Mouse (Mus musculus) stomach, embryonic 14.5 days (tissue): Measurements from ENCODE around the gene Fyn. TPM values are rescaled to one million over a fixed set of nuclear protein-coding genes. Genes with fewer than 3 reads are reported as not detected.

Source experiments
- ATAC-seq: fragments of 200-750 bp; cut with Nextera tagmentation; 2 replicates; pipeline ENCODE4 v1.8.0; 2017; ENCODE audit warnings: low read depth, moderate TSS enrichment; ENCODE audit not compliant: insufficient number of reproducible peaks, insufficient read depth, low FRiP score
- H3K27ac ChIP-seq: fragments of 300-500 bp; sonication (generic); 2 replicates; pipeline ENCODE4 v1.5.1; 2014; ENCODE audit warnings: mild to moderate bottlenecking, low read length, moderate library complexity, mixed read lengths
- H3K27me3 ChIP-seq: fragments of 300-500 bp; sonication (generic); 2 replicates; pipeline ENCODE4 v1.6.1; 2014; ENCODE audit warnings: low read length, control low read depth, mixed read lengths; ENCODE audit not compliant: control insufficient read depth, insufficient read depth
- H3K36me3 ChIP-seq: fragments of 300-500 bp; sonication (generic); 2 replicates; pipeline ENCODE4 v1.6.1; 2014; ENCODE audit warnings: mild to moderate bottlenecking, control low read depth, low read length, moderate library complexity, mixed read lengths; ENCODE audit not compliant: control insufficient read depth, insufficient read depth
- H3K4me1 ChIP-seq: fragments of 300-500 bp; sonication (generic); 2 replicates; pipeline ENCODE4 v1.6.1; 2014; ENCODE audit warnings: low read length, control low read depth, mixed read lengths; ENCODE audit not compliant: control insufficient read depth, insufficient read depth
- H3K4me2 ChIP-seq: fragments of 300-500 bp; sonication (generic); replicated peaks from 2 replicates; pipeline ENCODE4 v1.6.1; 2014; ENCODE audit warnings: low read depth, low read length, control low read depth
- H3K4me3 ChIP-seq: fragments of 300-500 bp; sonication (generic); 2 replicates; pipeline ENCODE4 v1.5.1; 2014; ENCODE audit warnings: low read depth, low read length, control low read depth
- H3K9ac ChIP-seq: fragments of 300-500 bp; sonication (generic); replicated peaks from 2 replicates; pipeline ENCODE4 v1.6.1; 2014; ENCODE audit warnings: low read depth, mild to moderate bottlenecking, control low read depth, low read length, moderate library complexity, mixed read lengths
- H3K9me3 ChIP-seq: fragments of 300-500 bp; sonication (generic); 2 replicates; pipeline ENCODE4 v1.6.1; 2016; ENCODE audit warnings: low read depth, low read length, control low read depth; ENCODE audit not compliant: control insufficient read depth
- WGBS: fragments of 180-500 bp; shearing (Covaris S2); extraction: QIAGEN DNeasy Blood & Tissue Kit; methylation state at CpG from one replicate; pipeline ENCODE4 v1.1.7; 2014; 5-methylcytosine and 5-hydroxymethylcytosine counted together
- polyA plus RNA-seq: library from polyadenylated mRNA; unstranded; fragments of >200 nt; fragmentation: Nextera tagmentation; extraction: Ambion mirVana; gene quantifications from 2 replicates; pipeline ENCODE4 v1.2.1, GENCODE M21; 2014

The Fyn gene
- polyA plus RNA-seq, 1 experiment from 2014 or later: 32.3 TPM

DNA sequence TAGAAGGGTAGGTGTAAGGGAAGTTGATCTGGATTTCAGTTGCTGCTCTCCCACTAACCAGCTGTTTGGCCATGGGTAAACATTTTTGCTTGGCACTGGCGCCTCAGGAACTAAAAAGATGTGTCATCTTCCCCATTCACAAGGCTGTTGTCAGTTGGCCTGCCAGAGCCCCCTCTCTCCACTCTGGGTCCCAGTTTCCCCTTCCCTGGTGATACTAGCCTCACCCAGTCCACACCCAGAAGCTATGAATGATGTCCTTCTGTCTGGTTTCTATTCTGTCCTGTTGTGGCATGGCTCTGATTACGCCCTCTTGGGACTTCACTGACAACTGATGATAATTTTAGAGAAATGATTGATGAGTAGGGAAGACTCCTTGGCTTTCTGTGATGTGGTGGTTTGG lies 38.9 kb downstream of the Fyn start:
- H3K36me3 ChIP-seq: no peaks in the 10 kb centered on the region; the same call in 1 of the 2 replicates
- 95% methylated on average over 2 of the region's 2 CpGs for WGBS
- H3K4me2 ChIP-seq: no peak overlapping the region
- peaks cover 2% of the 10 kb centered on the region; the same call in 1 of the 2 replicates for H3K4me1 ChIP-seq
- no peaks in the 10 kb centered on the region for H3K27me3 ChIP-seq
- no peak overlapping the region for H3K9ac ChIP-seq
- no peak overlapping the region for H3K27ac ChIP-seq
- H3K4me3 ChIP-seq: no peak overlapping the region
- no peak for ATAC-seq
- H3K9me3 ChIP-seq: no peaks in the 10 kb centered on the region

DNA sequence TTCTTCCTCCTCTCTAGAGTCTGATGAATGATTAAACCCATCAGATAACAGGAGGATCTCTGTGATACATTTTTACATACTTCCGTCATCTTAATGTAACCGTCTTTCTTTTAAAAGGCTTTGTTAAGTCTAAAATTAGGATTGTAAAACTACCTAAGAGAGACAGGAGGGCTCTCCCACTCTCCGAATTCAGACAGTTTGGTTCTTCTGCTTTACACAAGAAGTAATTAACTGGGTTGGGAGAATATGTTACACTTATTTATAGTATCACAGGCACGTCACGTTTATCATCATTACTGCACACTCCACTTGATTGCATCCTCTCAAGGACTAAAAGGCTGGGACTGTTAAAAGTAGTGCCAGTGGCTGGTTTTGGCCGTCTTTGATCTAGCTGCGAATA lies 40.9 kb downstream of the Fyn start:
- Histone ChIP-seq H3K27ac (no peak overlapping the region), H3K4me3 (no peak overlapping the region), H3K4me1 (peaks cover 2% of the 10 kb centered on the region; the same call in 1 of the 2 replicates), H3K4me2 (no peak overlapping the region), H3K9me3 (no peaks in the 10 kb centered on the region), H3K27me3 (no peaks in the 10 kb centered on the region), H3K9ac (no peak overlapping the region), H3K36me3 (no peaks in the 10 kb centered on the region)
- ATAC-seq: no peak
- WGBS: 55% methylated on average over 7 of the region's 7 CpGs

DNA sequence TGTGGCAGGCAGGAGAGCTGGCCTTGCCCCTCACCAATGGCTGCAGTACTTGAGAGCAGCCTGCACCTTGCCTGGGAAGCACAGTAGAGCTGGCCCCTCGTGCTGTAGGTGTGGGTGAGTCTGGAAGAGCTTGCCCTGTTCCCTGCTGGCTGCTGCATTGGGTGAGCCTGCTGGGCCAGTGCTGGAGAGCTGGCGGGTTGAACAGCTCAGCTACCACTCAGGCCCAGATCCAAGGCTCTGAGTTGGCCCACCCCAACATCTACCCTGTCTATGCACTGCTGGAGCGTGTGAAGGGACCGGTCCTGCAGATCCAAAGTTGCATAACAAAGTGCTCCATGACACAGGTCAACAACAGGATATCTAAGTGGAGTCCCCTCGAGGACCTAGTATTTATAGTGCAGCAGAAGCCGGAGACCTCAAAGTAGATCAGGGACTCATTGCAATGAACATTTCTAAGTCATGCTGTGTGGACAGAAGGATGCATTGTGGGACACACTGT lies 41.5 kb downstream of the Fyn start:
- WGBS: 74% methylated on average over 6 of the region's 6 CpGs
- no peak overlapping the region for H3K27ac ChIP-seq
- H3K9ac ChIP-seq: no peak overlapping the region
- H3K4me3 ChIP-seq: no peak overlapping the region
- no peaks in the 10 kb centered on the region for H3K36me3 ChIP-seq
- peaks cover 2% of the 10 kb centered on the region; the same call in 1 of the 2 replicates for H3K4me1 ChIP-seq
- no peak overlapping the region for H3K4me2 ChIP-seq
- H3K27me3 ChIP-seq: no peaks in the 10 kb centered on the region
- H3K9me3 ChIP-seq: no peaks in the 10 kb centered on the region
- no peak for ATAC-seq

DNA sequence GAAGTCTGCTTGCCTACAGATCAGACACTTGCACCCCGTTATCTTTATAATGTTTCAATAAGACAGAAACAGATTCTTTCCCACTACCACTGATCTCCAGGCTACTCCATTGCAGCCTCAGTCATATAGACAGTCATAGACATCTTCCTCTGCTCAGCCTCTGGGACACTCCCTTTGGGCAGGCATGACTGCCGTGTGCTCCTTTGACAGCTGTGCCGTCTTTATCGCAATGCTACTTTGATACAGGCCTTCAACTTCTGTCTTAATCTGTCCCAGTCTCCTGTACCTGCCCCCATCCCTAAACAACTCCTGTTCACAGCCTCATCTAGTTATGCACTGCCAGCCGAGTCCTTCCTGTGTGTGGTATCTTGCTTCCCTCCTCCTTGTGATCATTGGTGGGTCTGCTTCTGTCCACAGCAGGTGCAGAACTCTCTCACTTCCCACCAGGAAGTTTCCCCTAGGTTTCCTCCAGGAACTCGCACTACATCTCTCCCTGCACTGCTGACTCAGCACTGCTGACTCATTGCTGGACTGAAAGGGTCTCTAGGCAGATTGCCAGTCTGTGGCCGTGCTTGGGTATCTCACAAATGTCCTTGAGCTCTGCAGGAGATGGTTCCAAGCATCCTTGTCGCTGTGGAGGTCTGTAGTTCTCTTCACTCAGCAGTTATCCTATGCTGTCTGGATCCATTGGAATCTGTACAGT lies 43.4 kb downstream of the Fyn start:
- H3K9ac ChIP-seq: no peak overlapping the region
- peaks cover 5% of the 10 kb centered on the region for H3K4me1 ChIP-seq
- ATAC-seq: no peak
- no peak overlapping the region for H3K4me2 ChIP-seq
- no peak overlapping the region for H3K4me3 ChIP-seq
- whole genome bisulfite sequencing: 77% methylated on average over 8 of the region's 8 CpGs
- H3K9me3 ChIP-seq: no peaks in the 10 kb centered on the region
- no peaks in the 10 kb centered on the region for H3K27me3 ChIP-seq
- H3K27ac ChIP-seq: no peak overlapping the region
- H3K36me3 ChIP-seq: no peaks in the 10 kb centered on the region

DNA sequence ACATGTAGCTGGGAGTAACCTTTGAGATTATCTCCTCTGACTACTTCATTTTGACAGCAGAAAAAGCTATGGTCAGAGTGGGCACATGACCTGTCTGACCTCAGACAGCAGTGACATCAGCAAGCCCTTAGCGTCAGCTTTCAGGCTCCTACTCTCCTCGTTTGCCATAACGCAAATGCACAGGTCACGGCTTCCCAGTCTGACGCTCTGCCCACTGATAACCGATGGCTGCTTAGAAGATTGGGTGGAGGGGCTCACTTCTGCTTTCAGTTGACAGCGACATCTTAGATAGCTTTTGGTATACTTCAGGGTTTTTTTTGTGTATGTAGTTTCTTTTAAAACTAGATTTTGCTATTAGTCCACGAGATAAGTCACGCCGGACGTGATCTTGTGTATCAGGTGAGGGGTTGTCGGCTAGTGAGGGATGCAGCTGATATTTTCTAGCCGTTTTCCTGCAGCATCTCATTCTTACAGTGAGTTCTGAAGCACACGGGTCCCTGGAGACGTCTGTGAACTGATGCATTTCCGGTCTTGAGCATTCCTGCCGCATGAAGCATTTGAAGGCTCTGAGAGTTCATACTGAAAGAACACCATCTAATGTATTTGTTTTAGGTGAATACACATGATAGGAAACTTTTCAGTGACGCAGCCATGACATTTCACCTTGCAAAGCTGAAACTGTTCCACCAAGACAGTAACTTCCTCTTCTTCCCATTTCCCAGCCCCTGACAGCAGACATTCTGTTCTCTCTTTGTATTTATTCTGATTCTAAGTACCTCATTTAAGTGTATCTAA lies 44.4 kb downstream of the Fyn start:
- ATAC-seq: no peak
- H3K4me1 ChIP-seq: peaks cover 16% of the 10 kb centered on the region
- H3K36me3 ChIP-seq: no peaks in the 10 kb centered on the region
- no peak overlapping the region for H3K4me2 ChIP-seq
- H3K9ac ChIP-seq: no peak overlapping the region
- 66% methylated on average over 18 of the region's 18 CpGs for WGBS
- H3K27me3 ChIP-seq: no peaks in the 10 kb centered on the region
- no peak overlapping the region for H3K27ac ChIP-seq
- no peak overlapping the region for H3K4me3 ChIP-seq
- no peaks in the 10 kb centered on the region for H3K9me3 ChIP-seq

DNA sequence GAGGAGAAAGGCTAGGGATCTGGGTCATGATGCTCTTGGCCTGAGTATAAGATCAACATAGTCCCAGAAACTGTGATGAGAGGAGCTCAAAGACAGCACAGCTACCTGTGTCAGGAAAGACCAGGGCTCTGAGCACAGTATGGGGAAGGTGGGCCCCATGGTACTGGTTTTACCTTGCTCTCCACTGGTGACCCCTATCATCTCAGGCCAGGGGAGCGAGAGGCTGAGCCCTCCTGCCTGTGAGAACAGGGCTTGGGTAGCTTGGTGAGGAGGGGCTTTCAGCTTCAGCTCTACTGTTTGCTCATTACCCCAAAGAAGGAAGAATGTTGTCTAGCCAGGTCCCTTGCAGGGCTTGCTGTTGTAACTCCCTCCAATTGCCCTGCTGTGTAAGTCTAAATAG lies 45.4 kb downstream of the Fyn start:
- Histone ChIP-seq H3K27ac (no peak overlapping the region), H3K36me3 (no peaks in the 10 kb centered on the region), H3K9ac (no peak overlapping the region), H3K27me3 (no peaks in the 10 kb centered on the region), H3K9me3 (no peaks in the 10 kb centered on the region), H3K4me2 (no peak overlapping the region), H3K4me1 (peaks cover 16% of the 10 kb centered on the region), H3K4me3 (no peak overlapping the region)
- WGBS: 88% methylated on average over 1 of the region's 1 CpGs
- ATAC-seq: no peak

DNA sequence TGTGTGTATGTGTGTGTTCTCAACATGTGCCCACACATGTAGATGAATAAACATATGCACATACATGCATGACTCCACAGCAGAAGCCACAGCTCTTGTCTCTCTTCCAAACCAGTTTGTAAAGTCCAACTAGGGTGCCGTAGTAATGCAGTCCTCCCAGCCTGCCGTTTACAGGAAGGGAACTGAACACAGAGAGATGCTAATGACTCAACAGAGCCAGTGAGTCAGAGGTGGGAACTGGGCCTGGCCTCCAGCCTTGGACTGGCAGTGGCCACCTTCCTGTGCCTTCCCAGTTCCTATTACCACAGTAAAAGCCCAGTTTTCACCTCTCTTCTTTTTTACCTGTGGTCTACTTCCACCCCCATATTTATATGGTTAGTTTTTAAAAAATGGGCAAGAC lies 46.9 kb downstream of the Fyn start:
- Histone ChIP-seq H3K27me3 (no peaks in the 10 kb centered on the region), H3K27ac (no peak overlapping the region), H3K4me3 (no peak overlapping the region), H3K36me3 (no peaks in the 10 kb centered on the region), H3K9me3 (no peaks in the 10 kb centered on the region), H3K4me2 (no peak overlapping the region), H3K9ac (no peak overlapping the region), H3K4me1 (peaks cover 22% of the 10 kb centered on the region)
- ATAC-seq: no peak
- 51% methylated on average over 2 of the region's 2 CpGs for WGBS

DNA sequence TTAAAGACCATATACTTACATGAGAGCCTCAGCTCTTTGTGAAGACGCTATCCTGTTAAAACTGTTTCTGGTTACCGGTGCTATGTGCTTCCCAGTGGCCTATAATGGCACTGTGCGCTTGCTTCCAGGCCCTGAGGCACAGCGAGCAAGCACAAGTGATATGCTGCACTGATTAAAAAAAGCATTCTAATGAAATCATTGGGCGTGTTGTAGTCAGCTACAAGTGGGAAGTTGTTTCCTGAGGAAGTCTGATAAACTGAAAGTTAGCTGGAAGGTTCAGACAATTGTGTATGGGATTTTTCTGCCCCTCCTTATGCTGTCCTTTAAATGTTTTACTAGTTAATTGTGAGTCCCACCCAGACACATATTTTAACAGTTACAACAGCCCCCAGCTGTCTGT lies 49.0 kb downstream of the Fyn start:
- 65% methylated on average over 5 of the region's 5 CpGs for WGBS
- Histone ChIP-seq H3K27me3 (no peaks in the 10 kb centered on the region), H3K4me1 (peaks cover 29% of the 10 kb centered on the region), H3K9ac (no peak overlapping the region), H3K27ac (no peak overlapping the region), H3K9me3 (no peaks in the 10 kb centered on the region), H3K36me3 (no peaks in the 10 kb centered on the region), H3K4me3 (no peak overlapping the region), H3K4me2 (no peak overlapping the region)
- ATAC-seq: no peak
